Mouse (Mus musculus) MEL-GATA-1-ER (cell line): ENCODE results near the gene Nt5m.

Experiments used
- DNase-seq: peaks from one replicate; pipeline ENCODE4 v3.0.0-alpha.2; 2012; ENCODE audit warnings: low read depth; ENCODE audit errors: extremely low read depth

Gene Nt5m

GRCm38 (mm10) chr11:59902045-59902726, 62.9 kb downstream of the Nt5m start:
- no peak for DNase-seq

DNA sequence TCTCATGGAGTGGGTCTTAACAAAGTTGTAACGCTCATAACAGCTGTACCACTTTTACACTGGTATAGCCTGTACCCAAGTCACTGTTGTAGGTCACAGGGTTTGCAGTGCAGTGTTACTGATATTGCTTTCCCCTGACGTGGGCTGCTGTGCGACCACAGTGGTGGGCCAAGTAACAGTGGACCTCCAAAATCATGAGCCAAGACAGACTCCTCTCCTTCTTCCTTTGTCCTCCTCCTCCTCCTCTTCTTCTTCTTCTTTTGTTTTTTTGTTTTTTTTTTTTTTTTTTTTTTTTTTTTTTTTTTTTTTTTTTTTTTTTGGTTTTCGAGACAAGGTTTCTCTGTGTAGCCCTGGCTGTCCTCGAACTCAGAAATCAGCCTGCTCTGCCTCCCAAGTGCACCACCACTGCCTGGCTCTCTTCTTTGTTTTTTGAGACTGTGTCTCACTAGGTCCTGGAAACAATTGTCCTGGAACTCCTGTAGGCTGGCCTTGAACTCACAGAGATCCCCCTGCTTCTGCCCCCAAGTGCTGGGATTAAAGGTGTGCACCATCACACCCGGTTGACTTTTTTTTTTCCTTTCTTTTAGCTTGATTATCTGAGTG, 67.4 kb downstream of the Nt5m start:
- DNase-seq, result no peak

DNA sequence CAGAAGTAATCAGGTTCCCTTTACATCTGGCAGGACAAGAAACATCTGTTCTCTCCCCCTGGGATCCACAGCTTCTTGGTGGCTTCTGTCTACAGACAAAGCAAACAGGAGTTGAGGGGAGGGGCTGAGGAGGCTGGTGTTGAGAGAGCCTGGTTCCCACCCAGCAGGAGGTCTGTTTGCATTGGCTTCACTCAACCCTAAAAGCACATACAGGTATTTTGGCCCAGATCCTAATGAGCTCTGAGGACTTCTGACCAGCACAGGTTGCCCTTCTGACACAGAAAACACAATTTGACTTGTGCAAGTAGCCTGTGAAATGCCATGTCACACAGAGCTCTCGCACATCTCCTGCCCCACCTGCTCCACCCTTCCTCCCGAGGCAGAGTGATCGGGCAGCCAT, 69.2 kb downstream of the Nt5m start:
- DNase-seq, result no peak

GRCm38 (mm10) chr11:59910586-59910985, 71.3 kb downstream of the Nt5m start:
- no peak for DNase-seq

DNA sequence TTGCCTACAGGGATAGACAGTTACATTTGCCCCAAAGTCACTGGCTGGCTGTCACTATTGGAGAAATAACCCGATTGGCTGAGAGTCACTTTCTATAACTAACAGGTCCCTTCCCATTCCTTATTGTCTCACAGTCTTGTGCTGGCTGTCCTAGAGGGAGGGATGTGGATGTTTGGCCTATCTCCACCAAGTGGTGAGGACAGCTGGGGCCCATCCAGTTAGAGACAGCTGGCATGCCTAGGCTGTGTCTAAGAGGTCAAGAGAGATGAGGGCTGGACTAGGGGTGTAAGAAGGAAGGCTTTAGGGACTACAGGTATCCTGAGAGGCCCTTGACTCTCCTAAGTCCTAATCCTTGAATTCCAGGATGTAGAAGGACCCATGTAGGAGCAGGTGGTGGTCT, 72.3 kb downstream of the Nt5m start:
- DNase-seq, result no peak

DNA sequence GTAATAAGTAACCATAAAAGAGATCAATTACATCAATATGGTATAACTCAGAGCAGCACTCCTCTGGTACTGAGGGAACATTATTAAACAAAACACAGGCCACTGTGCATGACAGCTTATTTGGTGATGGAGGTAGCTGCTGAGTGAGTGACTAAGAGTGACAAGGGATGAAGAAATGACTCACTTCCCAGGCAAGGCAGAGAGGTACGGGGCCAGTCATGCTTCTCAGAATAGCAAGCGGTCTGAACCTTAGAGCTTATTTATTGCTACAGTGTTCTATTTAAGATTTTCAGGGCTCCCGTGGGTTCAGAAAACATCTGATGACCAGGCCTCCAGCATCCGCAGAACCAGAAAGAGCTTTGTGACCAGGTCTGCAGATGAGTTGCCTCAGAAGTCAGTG, 74.5 kb downstream of the Nt5m start:
- no peak for DNase-seq

GRCm38 (mm10) chr11:59918014-59918413, 78.8 kb downstream of the Nt5m start:
- DNase-seq, result no peak

- DNase-seq, result no peak
These were observed 80.2 kb downstream of the Nt5m start for GRCm38 (mm10) chr11:59919401-59919800.

- no peak for DNase-seq
These were observed 81.1 kb downstream of the Nt5m start for GRCm38 (mm10) chr11:59920331-59920730.

DNA sequence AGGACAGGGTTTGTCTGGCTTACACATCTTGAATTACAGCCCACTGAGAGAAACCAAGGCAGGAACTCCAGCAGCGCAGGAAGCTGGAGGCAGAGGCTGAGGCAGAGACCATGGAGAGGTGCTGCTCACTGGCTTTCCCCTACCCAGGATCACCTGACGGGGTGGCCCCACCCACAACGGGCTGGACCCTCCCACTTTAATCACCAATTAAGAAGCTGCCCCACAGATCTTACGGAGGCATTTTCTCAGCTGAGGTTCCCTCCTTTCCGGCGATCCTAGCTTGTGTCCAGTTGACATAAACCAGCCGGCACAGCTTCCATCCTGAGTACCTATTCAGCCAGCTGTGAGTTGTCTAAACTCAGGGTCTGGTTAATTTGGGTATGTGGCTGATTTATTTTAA, 82.0 kb downstream of the Nt5m start:
- DNase-seq, result no peak

GRCm38 (mm10) chr11:59930031-59930430, 90.8 kb downstream of the Nt5m start:
- DNase-seq, result no peak
